Mouse (Mus musculus) stomach, postnatal 0 days (tissue): ENCODE results near the gene Tub. TPM values are rescaled to one million over a fixed set of nuclear protein-coding genes. Genes with fewer than 3 reads are reported as not detected.

ENCODE experiments used
- ATAC-seq: fragments of 200-750 bp; cut with Nextera tagmentation; 2 replicates; pipeline ENCODE4 v1.8.0; 2017; ENCODE audit not compliant: low FRiP score, low TSS enrichment
- DNase-seq: peaks from one replicate; pipeline ENCODE4 v3.0.0-alpha.2; 2016; ENCODE audit warnings: low spot score
- H3K27ac ChIP-seq: fragments of 300-500 bp; sonication (generic); replicated peaks from 2 replicates; pipeline ENCODE4 v1.5.1; 2014; ENCODE audit warnings: mild to moderate bottlenecking, control low read depth
- H3K27me3 ChIP-seq: fragments of 300-500 bp; sonication (generic); 2 replicates; pipeline ENCODE4 v1.6.1; 2014; ENCODE audit warnings: low read length; ENCODE audit not compliant: control insufficient read depth, insufficient read depth
- H3K36me3 ChIP-seq: fragments of 300-500 bp; sonication (generic); 2 replicates; pipeline ENCODE4 v1.6.1; 2014; ENCODE audit warnings: low read length, mixed read lengths; ENCODE audit not compliant: control insufficient read depth, insufficient read depth
- H3K4me1 ChIP-seq: fragments of 300-500 bp; sonication (generic); replicated peaks from 2 replicates; pipeline ENCODE4 v1.6.1; 2014; ENCODE audit warnings: antibody characterized with exemption; ENCODE audit not compliant: control insufficient read depth, insufficient read depth
- H3K4me2 ChIP-seq: fragments of 300-500 bp; sonication (generic); replicated peaks from 2 replicates; pipeline ENCODE4 v1.6.1; 2014; ENCODE audit warnings: low read depth, mild to moderate bottlenecking, control low read depth, moderate library complexity
- H3K4me3 ChIP-seq: fragments of 300-500 bp; sonication (generic); 2 replicates; pipeline ENCODE4 v1.5.1; 2014; ENCODE audit warnings: low read depth, low read length, control low read depth
- H3K9ac ChIP-seq: fragments of 300-500 bp; sonication (generic); 2 replicates; pipeline ENCODE4 v1.6.1; 2014; ENCODE audit warnings: mild to moderate bottlenecking, low read length, control low read depth, mixed read lengths
- H3K9me3 ChIP-seq: fragments of 300-500 bp; sonication (generic); 2 replicates; pipeline ENCODE4 v1.6.1; 2016; ENCODE audit warnings: low read length; ENCODE audit not compliant: control insufficient read depth
- CTCF ChIP-seq: IDR thresholded peaks from 2 replicates; pipeline ENCODE4 v1.5.1; 2016; ENCODE audit warnings: antibody characterized with exemption, low read depth, mild to moderate bottlenecking, moderate library complexity
- EP300 ChIP-seq: optimal IDR thresholded peaks from 2 replicates; pipeline ENCODE3; 2016; ENCODE audit warnings: antibody characterized with exemption
- WGBS: fragments of 180-500 bp; shearing (Covaris S2); extraction: QIAGEN DNeasy Blood & Tissue Kit; methylation state at CpG from one replicate; pipeline ENCODE4 v1.1.7; 2014; 5-methylcytosine and 5-hydroxymethylcytosine counted together
- polyA plus RNA-seq: library from polyadenylated mRNA; unstranded; fragments of >200 nt; fragmentation: Nextera tagmentation; extraction: Ambion mirVana; gene quantifications from 2 replicates; pipeline ENCODE4 v1.2.1, GENCODE M21; 2015

Tub gene
- polyA plus RNA-seq, 1 experiment from 2014 or later = 0.90 TPM

DNA sequence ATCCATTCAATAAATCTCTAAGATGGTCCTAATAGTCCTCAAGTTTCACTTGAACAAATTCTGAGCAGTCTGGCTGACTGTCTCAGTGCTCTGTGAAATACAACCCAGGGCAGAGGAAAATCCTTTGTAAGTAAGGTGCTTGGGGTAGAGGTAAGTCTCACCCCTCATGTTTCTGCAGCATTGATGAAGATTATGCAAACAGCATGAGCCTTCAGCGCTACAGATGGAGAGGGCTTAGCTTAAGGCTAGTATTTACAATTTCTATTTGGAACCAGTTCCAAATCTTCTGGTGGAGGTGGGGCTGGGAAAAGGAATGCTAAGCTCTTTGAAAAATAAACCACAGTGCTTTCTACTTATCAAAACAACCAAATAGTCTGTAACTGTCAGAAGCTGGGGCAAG, 88.8 kb downstream of the Tub start:
- no peak for ATAC-seq
- TF ChIP-seq EP300 (no peak), CTCF (no peak)
- 25% methylated on average over 1 of the region's 1 CpGs for WGBS

DNA sequence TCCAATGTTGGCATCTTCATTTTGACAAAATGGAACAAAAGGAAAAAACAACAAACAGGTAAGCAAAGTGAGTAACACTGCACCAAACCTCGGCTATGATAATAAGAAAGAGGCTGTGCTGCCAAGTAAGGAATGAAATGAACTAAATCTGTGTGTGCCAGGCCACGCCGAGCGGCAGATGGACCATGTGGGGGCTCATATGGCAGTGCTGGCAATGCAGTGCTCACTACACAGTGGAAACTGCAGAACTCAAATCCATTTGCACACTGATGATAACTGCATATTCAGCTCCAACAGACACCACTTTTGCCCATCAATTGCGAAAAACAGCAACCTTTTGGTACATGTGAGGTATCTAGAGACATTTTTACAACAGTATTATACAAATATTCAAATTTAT, 89.3 kb downstream of the Tub start:
- Histone ChIP-seq H3K27me3 (no peaks in the 10 kb centered on the region), H3K9me3 (no peaks in the 10 kb centered on the region), H3K4me1 (no peaks in the 10 kb centered on the region), H3K36me3 (no peaks in the 10 kb centered on the region), H3K27ac (no peak overlapping the region), H3K4me3 (no peak overlapping the region), H3K9ac (no peak overlapping the region), H3K4me2 (no peak overlapping the region)
- ATAC-seq (no peak), DNase-seq (no peak)
- TF ChIP-seq CTCF (no peak), EP300 (no peak)
- 77% methylated on average over 5 of the region's 5 CpGs for WGBS

More for the DNA sequence above, 88.8 kb downstream of the Tub start:
- Histone ChIP-seq H3K9me3 (no peaks in the 10 kb centered on the region), H3K4me3 (no peak overlapping the region), H3K4me2 (no peak overlapping the region), H3K27ac (no peak overlapping the region), H3K36me3 (no peaks in the 10 kb centered on the region), H3K27me3 (no peaks in the 10 kb centered on the region), H3K9ac (no peak overlapping the region), H3K4me1 (no peaks in the 10 kb centered on the region)
- no peak for DNase-seq

DNA sequence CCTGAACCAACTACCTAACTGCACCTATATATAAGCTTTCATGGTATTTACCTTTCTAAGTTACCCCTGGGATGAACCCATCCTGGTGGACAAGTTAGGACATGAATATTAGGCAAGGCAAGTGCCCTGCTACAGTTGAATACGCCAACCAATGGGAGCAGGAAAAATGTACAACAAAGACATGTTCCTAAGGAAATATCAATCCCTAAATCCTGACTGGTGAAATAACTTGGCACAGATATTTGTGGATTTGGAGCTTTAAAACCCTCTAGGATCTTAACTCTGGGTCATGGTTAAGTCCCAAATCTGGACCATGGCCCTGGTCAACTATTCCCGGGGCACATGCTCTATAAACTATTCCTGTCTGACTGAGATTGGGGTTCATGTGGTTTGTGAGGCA, 95.7 kb downstream of the Tub start:
- Histone ChIP-seq H3K36me3 (no peaks in the 10 kb centered on the region), H3K9me3 (no peaks in the 10 kb centered on the region), H3K27me3 (no peaks in the 10 kb centered on the region), H3K9ac (no peak overlapping the region), H3K4me3 (no peak overlapping the region), H3K4me2 (no peak overlapping the region), H3K27ac (no peak overlapping the region), H3K4me1 (no peaks in the 10 kb centered on the region)
- no peak for TF ChIP-seq EP300
- TF ChIP-seq CTCF = no peak
- ATAC-seq = no peak
- no peak for DNase-seq
- 86% methylated on average over 2 of the region's 2 CpGs for WGBS

DNA sequence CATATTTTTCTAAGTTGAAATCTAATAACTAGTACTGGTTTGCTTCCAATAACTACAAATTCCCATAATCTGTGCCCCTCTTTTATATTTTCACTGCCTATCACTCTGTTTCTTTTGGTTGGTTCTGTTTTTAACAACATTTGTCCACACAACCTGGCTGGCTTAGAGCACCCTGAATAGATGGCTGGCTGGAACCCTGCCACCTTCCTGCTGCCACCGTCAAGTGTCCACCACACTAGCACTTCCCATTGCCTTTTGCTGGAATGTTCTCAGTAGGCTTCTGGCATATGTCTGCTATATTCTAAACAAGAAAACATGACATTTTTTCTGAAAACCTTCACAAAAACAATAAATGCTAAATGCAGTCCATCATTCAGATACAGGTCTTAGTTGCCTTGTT, 100.7 kb downstream of the Tub start:
- DNase-seq (no peak), ATAC-seq (no peak)
- WGBS = 74% methylated on average over 1 of the region's 1 CpGs
- Histone ChIP-seq H3K4me2 (no peak overlapping the region), H3K36me3 (no peaks in the 10 kb centered on the region), H3K9me3 (no peaks in the 10 kb centered on the region), H3K4me3 (no peak overlapping the region), H3K9ac (no peak overlapping the region), H3K4me1 (no peaks in the 10 kb centered on the region), H3K27ac (no peak overlapping the region), H3K27me3 (no peaks in the 10 kb centered on the region)
- TF ChIP-seq CTCF (no peak), EP300 (no peak)

DNA sequence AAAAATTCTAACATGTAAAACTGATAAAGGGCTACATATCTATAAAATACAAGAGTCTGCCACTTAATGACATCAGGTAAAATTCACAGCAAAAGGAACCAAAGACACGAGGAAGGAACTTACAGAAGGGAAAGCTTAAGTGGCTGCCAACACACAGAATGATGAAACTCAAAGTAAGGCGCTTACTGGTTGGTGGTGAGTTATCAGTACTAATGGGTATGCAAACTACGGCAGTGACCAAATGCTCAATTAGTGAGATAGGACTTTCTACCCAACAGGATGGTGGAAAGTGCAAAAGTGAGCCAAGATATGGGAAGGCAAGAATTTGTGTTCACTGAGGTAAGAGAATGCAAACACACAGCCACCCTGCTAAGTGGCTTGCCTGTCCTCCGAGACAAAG, 109.4 kb downstream of the Tub start:
- DNase-seq (no peak), ATAC-seq (no peak)
- Histone ChIP-seq H3K4me2 (no peak overlapping the region), H3K9ac (no peak overlapping the region), H3K27me3 (no peaks in the 10 kb centered on the region), H3K9me3 (no peaks in the 10 kb centered on the region), H3K27ac (no peak overlapping the region), H3K36me3 (no peaks in the 10 kb centered on the region), H3K4me3 (no peak overlapping the region), H3K4me1 (no peaks in the 10 kb centered on the region)
- no peak for TF ChIP-seq CTCF
- WGBS = 85% methylated on average over 4 of the region's 4 CpGs

DNA sequence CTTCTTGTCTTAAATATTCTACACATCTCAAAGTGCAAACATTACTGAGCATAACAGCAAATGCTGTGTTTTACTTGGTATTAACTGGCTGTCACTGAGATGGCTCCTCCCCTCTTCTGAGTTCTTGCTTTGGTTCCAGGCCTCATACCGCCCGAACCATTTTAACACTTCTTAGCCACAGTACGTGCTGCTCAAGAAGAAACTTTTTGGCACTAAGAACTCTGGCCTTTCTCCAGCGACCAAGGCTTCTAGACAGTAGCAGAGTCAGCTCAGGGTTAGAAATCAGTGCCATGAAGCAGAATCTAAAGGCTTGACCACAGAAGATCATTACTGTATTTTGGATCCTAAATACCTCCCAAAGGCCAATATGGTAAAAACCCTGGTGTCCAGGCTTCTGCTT, 119.5 kb downstream of the Tub start:
- H3K27me3 ChIP-seq = no peaks in the 10 kb centered on the region
- H3K9me3 ChIP-seq = no peaks in the 10 kb centered on the region
- no peaks in the 10 kb centered on the region for H3K4me1 ChIP-seq
- H3K27ac ChIP-seq = no peak overlapping the region
- no peak overlapping the region for H3K4me2 ChIP-seq
- ATAC-seq = no peak
- WGBS = 56% methylated on average over 4 of the region's 4 CpGs
- TF ChIP-seq EP300 = no peak
- no peak for TF ChIP-seq CTCF
- no peaks in the 10 kb centered on the region for H3K36me3 ChIP-seq
- no peak for DNase-seq
- no peak overlapping the region for H3K4me3 ChIP-seq
- H3K9ac ChIP-seq = no peak overlapping the region
